Mouse (Mus musculus) midbrain, embryonic 16.5 days (tissue): ENCODE results near the gene Hivep2. TPM values are rescaled to one million over a fixed set of nuclear protein-coding genes. Genes with fewer than 3 reads are reported as not detected.

Source experiments
- ATAC-seq: fragments of 200-750 bp; cut with Nextera tagmentation; 2 replicates; pipeline ENCODE4 v1.8.0; 2017; ENCODE audit warnings: moderate TSS enrichment
- H3K27ac ChIP-seq: fragments of 300-500 bp; sonication (generic); 2 replicates; pipeline ENCODE4 v1.5.1; 2014; ENCODE audit warnings: mild to moderate bottlenecking, low read length, mixed read lengths
- H3K27me3 ChIP-seq: fragments of 300-500 bp; sonication (generic); 2 replicates; pipeline ENCODE4 v1.6.1; 2014; ENCODE audit warnings: low read depth, low read length, mixed read lengths; ENCODE audit not compliant: control insufficient read depth, insufficient read depth
- H3K36me3 ChIP-seq: fragments of 300-500 bp; sonication (generic); 2 replicates; pipeline ENCODE4 v1.6.1; 2014; ENCODE audit warnings: mild to moderate bottlenecking, low read length, moderate library complexity, mixed read lengths; ENCODE audit not compliant: control insufficient read depth, insufficient read depth
- H3K4me1 ChIP-seq: fragments of 300-500 bp; sonication (generic); 2 replicates; pipeline ENCODE4 v1.6.1; 2014; ENCODE audit warnings: mild to moderate bottlenecking, low read length, mixed read lengths; ENCODE audit not compliant: control insufficient read depth, insufficient read depth
- H3K4me2 ChIP-seq: fragments of 300-500 bp; sonication (generic); 2 replicates; pipeline ENCODE4 v1.6.1; 2014; ENCODE audit warnings: mild to moderate bottlenecking, low read length, mixed read lengths
- H3K4me3 ChIP-seq: fragments of 300-500 bp; sonication (generic); 2 replicates; pipeline ENCODE4 v1.5.1; 2014; ENCODE audit warnings: low read depth, mild to moderate bottlenecking, low read length, moderate library complexity, mixed read lengths
- H3K9ac ChIP-seq: fragments of 300-500 bp; sonication (generic); 2 replicates; pipeline ENCODE4 v1.6.1; 2014; ENCODE audit warnings: low read depth, low read length, mixed read lengths
- H3K9me3 ChIP-seq: fragments of 300-500 bp; sonication (generic); replicated peaks from 2 replicates; pipeline ENCODE4 v1.6.1; 2014; ENCODE audit warnings: mild to moderate bottlenecking, low read length, mixed read lengths; ENCODE audit not compliant: control insufficient read depth, poor library complexity, severe bottlenecking
- WGBS: fragments of 180-500 bp; shearing (Covaris S2); extraction: QIAGEN DNeasy Blood & Tissue Kit; methylation state at CpG from one replicate; pipeline ENCODE4 v1.1.7; 2014; 5-methylcytosine and 5-hydroxymethylcytosine counted together
- polyA plus RNA-seq: library from polyadenylated mRNA; unstranded; fragments of >200 nt; fragmentation: Nextera tagmentation; extraction: Ambion mirVana; gene quantifications from 2 replicates; pipeline ENCODE4 v1.2.1, GENCODE M21; 2015

Hivep2 gene
- polyA plus RNA-seq, 1 experiment from 2014 or later: 11.0 TPM

- Histone ChIP-seq H3K27ac (peak overlapping the region; percentile 40; the same call in 1 of the 2 replicates), H3K27me3 (no peaks in the 10 kb centered on the region), H3K4me3 (no peak overlapping the region), H3K9me3 (no peaks in the 10 kb centered on the region), H3K4me2 (0 out of 2 replicates have a peak overlapping the region, but pooled peaks have one; percentile 15), H3K4me1 (0 out of 2 replicates have a peak, but pooled peaks cover 6% of the 10 kb centered on the region), H3K9ac (no peak overlapping the region), H3K36me3 (no peaks in the 10 kb centered on the region)
- WGBS: 9% methylated on average over 4 of the region's 4 CpGs
- peak; percentile 43 for ATAC-seq
Measured at GRCm38 (mm10) chr10:14046171-14046651, 80.3 kb downstream of the Hivep2 start.

GRCm38 (mm10) chr10:14046935-14047334 is 81.1 kb downstream of the Hivep2 start:
- Histone ChIP-seq H3K4me3 (no peak overlapping the region), H3K9ac (no peak overlapping the region), H3K9me3 (no peaks in the 10 kb centered on the region), H3K27ac (no peak overlapping the region), H3K4me2 (no peak overlapping the region), H3K27me3 (no peaks in the 10 kb centered on the region), H3K36me3 (no peaks in the 10 kb centered on the region), H3K4me1 (0 out of 2 replicates have a peak, but pooled peaks cover 6% of the 10 kb centered on the region)
- ATAC-seq: no peak
- 58% methylated on average over 2 of the region's 2 CpGs for WGBS

- no peaks in the 10 kb centered on the region for H3K27me3 ChIP-seq
- no peak overlapping the region for H3K27ac ChIP-seq
- no peaks in the 10 kb centered on the region for H3K36me3 ChIP-seq
- 0 out of 2 replicates have a peak, but pooled peaks cover 6% of the 10 kb centered on the region for H3K4me1 ChIP-seq
- no peak overlapping the region for H3K9ac ChIP-seq
- H3K4me2 ChIP-seq: no peak overlapping the region
- no peak overlapping the region for H3K4me3 ChIP-seq
- WGBS: 51% methylated on average over 2 of the region's 2 CpGs
- no peak for ATAC-seq
- H3K9me3 ChIP-seq: no peaks in the 10 kb centered on the region
Measured at GRCm38 (mm10) chr10:14047661-14048060, 81.8 kb downstream of the Hivep2 start.

- H3K27ac ChIP-seq: no peak overlapping the region
- no peak for ATAC-seq
- no peak overlapping the region for H3K9ac ChIP-seq
- H3K4me1 ChIP-seq: 0 out of 2 replicates have a peak, but pooled peaks cover 6% of the 10 kb centered on the region
- H3K9me3 ChIP-seq: no peaks in the 10 kb centered on the region
- no peak overlapping the region for H3K4me2 ChIP-seq
- WGBS: 56% methylated on average over 5 of the region's 5 CpGs
- H3K27me3 ChIP-seq: no peaks in the 10 kb centered on the region
- H3K4me3 ChIP-seq: no peak overlapping the region
- H3K36me3 ChIP-seq: no peaks in the 10 kb centered on the region
Measured at GRCm38 (mm10) chr10:14048322-14048915, 82.5 kb downstream of the Hivep2 start.

- ATAC-seq: no peak
- H3K4me1 ChIP-seq: 0 out of 2 replicates have a peak, but pooled peaks cover 6% of the 10 kb centered on the region
Measured at GRCm38 (mm10) chr10:14048916-14049445, 83.1 kb downstream of the Hivep2 start.

GRCm38 (mm10) chr10:14049686-14050085 is 83.8 kb downstream of the Hivep2 start:
- H3K9ac ChIP-seq: no peak overlapping the region
- 87% methylated on average over 6 of the region's 6 CpGs for WGBS
- no peak for ATAC-seq

More at GRCm38 (mm10) chr10:14048916-14049445, 83.1 kb downstream of the Hivep2 start:
- Histone ChIP-seq H3K9me3 (no peaks in the 10 kb centered on the region), H3K4me2 (no peak overlapping the region), H3K36me3 (no peaks in the 10 kb centered on the region), H3K27me3 (no peaks in the 10 kb centered on the region), H3K9ac (no peak overlapping the region), H3K4me3 (no peak overlapping the region), H3K27ac (no peak overlapping the region)
- WGBS: 59% methylated on average over 10 of the region's 10 CpGs

GRCm38 (mm10) chr10:14050586-14050985 is 84.7 kb downstream of the Hivep2 start:
- no peaks in the 10 kb centered on the region for H3K9me3 ChIP-seq
- no peak overlapping the region for H3K4me3 ChIP-seq
- no peak overlapping the region for H3K9ac ChIP-seq
- no peak overlapping the region for H3K4me2 ChIP-seq
- no peak for ATAC-seq
- WGBS: 90% methylated on average over 8 of the region's 8 CpGs
- no peak overlapping the region for H3K27ac ChIP-seq
- no peaks in the 10 kb centered on the region for H3K36me3 ChIP-seq
- H3K4me1 ChIP-seq: peaks cover 9% of the 10 kb centered on the region; the same call in 1 of the 2 replicates
- no peaks in the 10 kb centered on the region for H3K27me3 ChIP-seq

More at GRCm38 (mm10) chr10:14049686-14050085, 83.8 kb downstream of the Hivep2 start:
- Histone ChIP-seq H3K9me3 (no peaks in the 10 kb centered on the region), H3K4me3 (no peak overlapping the region), H3K36me3 (no peaks in the 10 kb centered on the region), H3K27ac (no peak overlapping the region), H3K4me1 (0 out of 2 replicates have a peak, but pooled peaks cover 6% of the 10 kb centered on the region), H3K4me2 (no peak overlapping the region), H3K27me3 (no peaks in the 10 kb centered on the region)

- no peaks in the 10 kb centered on the region for H3K36me3 ChIP-seq
- WGBS: 91% methylated on average over 8 of the region's 8 CpGs
- H3K9ac ChIP-seq: no peak overlapping the region
- no peak overlapping the region for H3K4me3 ChIP-seq
- no peak for ATAC-seq
- peaks cover 18% of the 10 kb centered on the region for H3K4me1 ChIP-seq
- no peak overlapping the region for H3K27ac ChIP-seq
- H3K9me3 ChIP-seq: no peaks in the 10 kb centered on the region
- no peak overlapping the region for H3K4me2 ChIP-seq
- H3K27me3 ChIP-seq: no peaks in the 10 kb centered on the region
Measured at GRCm38 (mm10) chr10:14052109-14052689, 86.3 kb downstream of the Hivep2 start.

GRCm38 (mm10) chr10:14054860-14055259 is 89.0 kb downstream of the Hivep2 start:
- WGBS: 89% methylated on average over 4 of the region's 4 CpGs
- no peak for ATAC-seq

More at GRCm38 (mm10) chr10:14054860-14055259, 89.0 kb downstream of the Hivep2 start:
- Histone ChIP-seq H3K27me3 (no peaks in the 10 kb centered on the region), H3K9ac (no peak overlapping the region), H3K4me1 (peaks cover 17% of the 10 kb centered on the region), H3K36me3 (no peaks in the 10 kb centered on the region), H3K4me3 (no peak overlapping the region), H3K27ac (no peak overlapping the region), H3K9me3 (no peaks in the 10 kb centered on the region), H3K4me2 (no peak overlapping the region)
